Comparison of ENCODE assay signal across 8 mouse cellular contexts in the genomic region with DNA sequence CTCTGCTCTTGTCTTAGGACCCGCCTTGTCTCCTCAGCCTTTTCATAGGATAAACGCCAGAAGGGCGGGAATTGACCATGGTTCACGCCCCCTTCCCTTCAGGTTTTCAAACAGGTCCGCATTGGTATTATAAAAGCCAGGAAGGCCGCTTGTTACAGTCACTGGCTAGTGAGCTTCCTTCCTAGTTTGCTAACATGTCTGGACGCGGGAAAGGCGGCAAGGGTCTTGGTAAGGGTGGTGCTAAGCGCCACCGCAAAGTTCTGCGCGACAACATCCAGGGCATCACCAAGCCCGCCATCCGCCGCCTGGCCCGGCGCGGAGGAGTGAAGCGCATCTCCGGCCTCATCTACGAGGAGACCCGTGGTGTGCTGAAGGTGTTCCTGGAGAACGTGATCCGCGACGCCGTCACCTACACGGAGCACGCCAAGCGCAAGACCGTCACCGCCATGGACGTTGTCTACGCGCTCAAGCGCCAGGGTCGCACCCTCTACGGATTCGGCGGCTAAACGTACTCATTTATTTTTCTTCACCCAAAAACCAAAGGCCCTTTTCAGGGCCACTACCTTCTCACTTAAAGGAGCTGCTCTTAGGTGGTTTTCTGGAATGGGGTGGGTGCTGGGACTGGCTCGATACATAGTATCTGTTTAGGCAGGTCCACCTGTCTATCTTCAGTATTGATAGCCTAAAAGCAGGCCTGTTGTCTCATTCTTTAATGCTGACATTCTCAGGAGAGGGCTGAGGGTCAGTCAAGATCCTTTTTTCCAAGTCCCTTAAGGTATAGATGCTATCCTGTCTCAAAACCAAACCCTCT. TPM values are rescaled to one million over a fixed set of nuclear protein-coding genes. Genes with fewer than 3 reads are reported as not detected.
A peak's percentile ranks its signal among the peaks of the same experiment; 100 is the strongest.
DNase-seq lines count a peak whose midpoint lies in the region; ATAC-seq and TF ChIP-seq lines count a peak whose summit lies in the region.

Hist1h4d (plus strand) TSS at position 191 of the 811 bp plus-strand sequence.

- H3K4me2 ChIP-seq in CH12.LX (ENCODE audit: insufficient read depth, low read depth, poor library complexity, severe bottlenecking), result peak within 1 kb of the TSS; percentile 69
- H3K4me2 ChIP-seq in forebrain, embryonic 12.5 days, result peak within 1 kb of the TSS; percentile 85
- H3K4me2 ChIP-seq in heart, postnatal 0 days (ENCODE audit: low read depth, low read length), result peak within 1 kb of the TSS; percentile 57
- peak within 1 kb of the TSS; percentile 86 for H3K4me2 ChIP-seq in liver, postnatal 0 days (ENCODE audit: low read depth, low read length)
- H3K4me2 ChIP-seq in neural tube, embryonic 14.5 days (ENCODE audit: low read depth, low read length), result peak within 1 kb of the TSS; percentile 92

- no peaks in the 10 kb centered on the region for H3K9me3 ChIP-seq in CH12.LX (replicated peaks; ENCODE audit: low read length)
- no peaks in the 10 kb centered on the region for H3K9me3 ChIP-seq in forebrain, embryonic 12.5 days
- H3K9me3 ChIP-seq in heart, postnatal 0 days (replicated peaks; ENCODE audit: control insufficient read depth, low read length), result no peaks in the 10 kb centered on the region
- no peaks in the 10 kb centered on the region for H3K9me3 ChIP-seq in liver, postnatal 0 days (ENCODE audit: low read length)
- H3K9me3 ChIP-seq in neural tube, embryonic 14.5 days (ENCODE audit: control insufficient read depth, low read length), result no peaks in the 10 kb centered on the region

- dilution Hi-C loops in CH12.LX (cut with MboI; ENCODE audit: extremely low pct_ligation_motif_present, extremely low pct_unique_long_range_greater_than_20kb, low sequenced_read_pairs), result no loop called here

- H3K36me3 ChIP-seq in CH12.LX (replicated peaks in 1 of 2; ENCODE audit: control insufficient read depth in 1 of 2, insufficient read depth in 1 of 2, low read length in 1 of 2), result no peaks in the 10 kb centered on the region
- no peaks in the 10 kb centered on the region for H3K36me3 ChIP-seq in forebrain, embryonic 12.5 days (replicated peaks)
- H3K36me3 ChIP-seq in heart, postnatal 0 days (replicated peaks; ENCODE audit: control insufficient read depth, insufficient read depth, low read length), result no peaks in the 10 kb centered on the region
- no peaks in the 10 kb centered on the region for H3K36me3 ChIP-seq in liver, postnatal 0 days (replicated peaks; ENCODE audit: insufficient read depth, low read length)
- H3K36me3 ChIP-seq in neural tube, embryonic 14.5 days (ENCODE audit: control insufficient read depth, insufficient read depth, low read length), result no peaks in the 10 kb centered on the region

- ATAC-seq in forebrain, embryonic 12.5 days (ENCODE audit: low FRiP score), result peak; percentile 90
- peak; percentile 84 for ATAC-seq in heart, postnatal 0 days (ENCODE audit: insufficient read depth, low read depth)
- peak; percentile 76 for ATAC-seq in liver, postnatal 0 days
- peak; percentile 92 for ATAC-seq in neural tube, embryonic 14.5 days (ENCODE audit: low read depth)

- in situ Hi-C loops in CH12.LX (cut with MboI; ENCODE audit: low pct_ligation_motif_present, low pct_unique_long_range_greater_than_20kb, low sequenced_read_pairs), result no loop called here

- peak within 1 kb of the TSS; percentile 43 for H3K9ac ChIP-seq in CH12.LX (ENCODE audit: insufficient read depth, low read depth)
- H3K9ac ChIP-seq in forebrain, embryonic 12.5 days, result peak within 1 kb of the TSS; percentile 78
- H3K9ac ChIP-seq in heart, postnatal 0 days (replicated peaks; ENCODE audit: low read depth, low read length), result peak within 1 kb of the TSS; percentile 32; the same call in 1 of the 2 replicates
- peak within 1 kb of the TSS; percentile 83 for H3K9ac ChIP-seq in liver, postnatal 0 days (replicated peaks)
- H3K9ac ChIP-seq in neural tube, embryonic 14.5 days (replicated peaks; ENCODE audit: low read depth, low read length), result peak within 1 kb of the TSS; percentile 52

- DNase-seq in CH12.LX (ENCODE audit: extremely low read depth), result peak; percentile 97
- peak; percentile 98 for DNase-seq in c-Kit-positive CD71-positive TER-119-positive erythroid progenitor cells, embryonic 14.5 days (ENCODE audit: low spot score)
- peak; percentile 94 for DNase-seq in heart, postnatal 0 days (ENCODE audit: low spot score)
- peak; percentile 96 for DNase-seq in large intestine, adult 2 months (ENCODE audit: low read depth, low spot score)
- DNase-seq in liver, postnatal 0 days, result peak; percentile 94
- peak; percentile 91 for DNase-seq in testis, postnatal 10 days (ENCODE audit: low spot score)

- H3K27ac ChIP-seq in CH12.LX (ENCODE audit: insufficient read depth, low read depth), result peak within 1 kb of the TSS; percentile 92
- H3K27ac ChIP-seq in forebrain, embryonic 12.5 days, result peak within 1 kb of the TSS; percentile 99
- H3K27ac ChIP-seq in heart, postnatal 0 days (ENCODE audit: low read depth), result peak within 1 kb of the TSS; percentile 63
- H3K27ac ChIP-seq in liver, postnatal 0 days (ENCODE audit: low read depth), result peak within 1 kb of the TSS; percentile 99
- peak within 1 kb of the TSS; percentile 41 for H3K27ac ChIP-seq in neural tube, embryonic 14.5 days (ENCODE audit: low read depth, low read length)

- peak; percentile 99 for TF ChIP-seq POLR2A in CH12.LX (IDR thresholded peaks at IDR 0.05; ENCODE audit: low read depth, low read length)

- no peaks in the 10 kb centered on the region for H3K79me2 ChIP-seq in CH12.LX (replicated peaks; ENCODE audit: control insufficient read depth, extremely low read depth, insufficient read depth, poor library complexity, severe bottlenecking)

- no peak for TF ChIP-seq RAD21 in CH12.LX (IDR thresholded peaks at IDR 0.05; ENCODE audit: low read depth, low read length)

- H3K4me3 ChIP-seq in CH12.LX (replicated peaks in 1 of 3; ENCODE audit: low read depth in 2 of 3, low read length in 2 of 3, poor library complexity in 1 of 3), result peak within 1 kb of the TSS; percentile 35 to 65 (median 39)
- H3K4me3 ChIP-seq in forebrain, embryonic 12.5 days (replicated peaks), result peak within 1 kb of the TSS; percentile 53
- peak within 1 kb of the TSS; percentile 35 for H3K4me3 ChIP-seq in heart, postnatal 0 days (ENCODE audit: low read depth, low read length)
- H3K4me3 ChIP-seq in liver, postnatal 0 days (ENCODE audit: low read depth, low read length), result peak within 1 kb of the TSS; percentile 59
- H3K4me3 ChIP-seq in neural tube, embryonic 14.5 days (ENCODE audit: low read depth, low read length), result peak within 1 kb of the TSS; percentile 43

- H3K4me1 ChIP-seq in CH12.LX (ENCODE audit: control insufficient read depth in 1 of 2, insufficient read depth in 2 of 2), result peaks cover 3 to 40% of the 10 kb centered on the region in 2 experiments
- peaks cover 37% of the 10 kb centered on the region for H3K4me1 ChIP-seq in forebrain, embryonic 12.5 days
- H3K4me1 ChIP-seq in heart, postnatal 0 days (ENCODE audit: control insufficient read depth, insufficient read depth), result peaks cover 22% of the 10 kb centered on the region; the same call in 1 of the 2 replicates
- peaks cover 30% of the 10 kb centered on the region for H3K4me1 ChIP-seq in liver, postnatal 0 days (ENCODE audit: insufficient read depth)
- H3K4me1 ChIP-seq in neural tube, embryonic 14.5 days (ENCODE audit: control insufficient read depth, insufficient read depth, low read length), result peaks cover 26% of the 10 kb centered on the region

- H3K27me3 ChIP-seq in CH12.LX (replicated peaks), result no peaks in the 10 kb centered on the region
- no peaks in the 10 kb centered on the region for H3K27me3 ChIP-seq in forebrain, embryonic 12.5 days
- H3K27me3 ChIP-seq in heart, postnatal 0 days (ENCODE audit: control insufficient read depth, insufficient read depth, low read length), result no peaks in the 10 kb centered on the region
- no peaks in the 10 kb centered on the region for H3K27me3 ChIP-seq in liver, postnatal 0 days (ENCODE audit: insufficient read depth, low read length)
- H3K27me3 ChIP-seq in neural tube, embryonic 14.5 days (ENCODE audit: control insufficient read depth, insufficient read depth, low read length), result no peaks in the 10 kb centered on the region

- TF ChIP-seq EP300 in CH12.LX (IDR thresholded peaks at IDR 0.05; ENCODE audit: low read length), result no peak
- peak; percentile 96 for TF ChIP-seq EP300 in heart, postnatal 0 days (IDR thresholded peaks at IDR 0.05; ENCODE audit: low read depth)
- peak; percentile 94 for TF ChIP-seq EP300 in liver, postnatal 0 days (IDR thresholded peaks at IDR 0.05; ENCODE audit: low read depth)

- no peak for TF ChIP-seq CTCF in CH12.LX (conservative IDR thresholded peaks at IDR 0.05 in 1 of 2, IDR thresholded peaks at IDR 0.05 in 1 of 2; ENCODE audit: low read depth in 2 of 2, low read length in 2 of 2)
- no peak for TF ChIP-seq CTCF in heart, postnatal 0 days (IDR thresholded peaks at IDR 0.05; ENCODE audit: low read depth)
- no peak for TF ChIP-seq CTCF in liver, postnatal 0 days (IDR thresholded peaks at IDR 0.05; ENCODE audit: low read depth)

- WGBS in forebrain, embryonic 12.5 days, result under 1% methylated on average over 43 of the region's 43 CpGs
- under 1% methylated on average over 43 of the region's 43 CpGs for WGBS in heart, postnatal 0 days
- WGBS in large intestine, adult 2 months, result under 1% methylated on average over 43 of the region's 43 CpGs
- WGBS in liver, postnatal 0 days (ENCODE audit: insufficient replicate concordance), result 2% methylated on average over 43 of the region's 43 CpGs
- WGBS in neural tube, embryonic 14.5 days, result under 1% methylated on average over 43 of the region's 43 CpGs

TF ChIP-seq in CH12.LX, 34 proteins besides CTCF, POLR2A, EP300 and RAD21 (continues in another document):
- 0 out of 2 replicates have a peak, but pooled peaks have one; percentile 42 for TF ChIP-seq KAT2A (IDR thresholded peaks at IDR 0.05; ENCODE audit: insufficient replicate concordance, low read length)
- no peak for TF ChIP-seq ZNF384 (IDR thresholded peaks at IDR 0.05; ENCODE audit: low read depth, low read length)
- peak; percentile 33; the same call in 1 of the 2 replicates for TF ChIP-seq MAX (IDR thresholded peaks at IDR 0.05; ENCODE audit: low read length)
- peak; percentile 6; the same call in 1 of the 2 replicates for TF ChIP-seq GABPA (IDR thresholded peaks at IDR 0.05; ENCODE audit: insufficient replicate concordance, low read depth, low read length)
- no peak for TF ChIP-seq JUN (IDR thresholded peaks at IDR 0.05; ENCODE audit: insufficient read depth, low read depth, low read length)
- TF ChIP-seq CHD2 (IDR thresholded peaks at IDR 0.05; ENCODE audit: low read length), result no peak; the same call in 1 of the 2 replicates

RNA-seq across cellular contexts. Expression of gene Hist1h4d, which starts in this region (rescaled TPM):
- 1,558 and 1,831 TPM in 2 replicates for total RNA-seq in CH12.LX (2012; rRNA removed)
- 13.8 and 27.7 TPM in 2 replicates for total RNA-seq in CH12.LX (2014; rRNA removed)
- 2.4 and 6.7 TPM in 2 replicates for polyA plus RNA-seq in CH12.LX (2012; ENCODE audit: insufficient read length, low read depth)
- 137 and 142 TPM in 2 replicates for polyA plus RNA-seq in forebrain, embryonic 12.5 days (2016; fragmentation: Nextera tagmentation; extraction: Ambion mirVana)
- total RNA-seq in heart, postnatal 0 days (2014; rRNA removed; ENCODE audit: low replicate concordance), result 1,649 and 2,136 TPM in 2 replicates
- polyA plus RNA-seq in heart, postnatal 0 days (2015; fragmentation: Nextera tagmentation; extraction: Ambion mirVana), result 18.8 and 21.2 TPM in 2 replicates
- 13.6 and 13.7 TPM in 2 replicates for polyA plus RNA-seq in large intestine, adult 2 months (2012; rRNA removed)
- polyA plus RNA-seq in liver, postnatal 0 days (2015; fragmentation: Nextera tagmentation; extraction: Ambion mirVana), result 89.1 and 94.3 TPM in 2 replicates
- polyA plus RNA-seq in neural tube, embryonic 14.5 days (2014; fragmentation: Nextera tagmentation; extraction: Ambion mirVana), result 23.6 and 25.2 TPM in 2 replicates

Comparison
In these comparisons a context has a peak if more than half of its experiments do, and no peak if none do; other contexts are left out.
1. Peak in every context shown above with its lines: DNase-seq, ATAC-seq, H3K4me3 ChIP-seq and H3K27ac ChIP-seq.
2. H3K27ac ChIP-seq: peak in every context shown above with its lines; median percentile 99 in forebrain, embryonic 12.5 days; 99 in liver, postnatal 0 days; 92 in CH12.LX; 63 in heart, postnatal 0 days; 41 in neural tube, embryonic 14.5 days.
3. H3K9ac ChIP-seq: peak in every context shown above with its lines; median percentile 83 in liver, postnatal 0 days; 78 in forebrain, embryonic 12.5 days; 52 in neural tube, embryonic 14.5 days; 43 in CH12.LX; 32 in heart, postnatal 0 days.